Mouse (Mus musculus): ENCODE measurements around the gene Afg1l. TPM values are rescaled to one million over a fixed set of nuclear protein-coding genes. Genes with fewer than 3 reads are reported as not detected.

Gene Afg1l
- polyA plus RNA-seq, 1 experiment from 2014 or later = 5.1 TPM

- no peak for ATAC-seq
- no peak for DNase-seq (ENCODE audit: low spot score)
- Histone ChIP-seq H3K4me1 (ENCODE audit: control insufficient read depth, insufficient read depth, low read length) (no peaks in the 10 kb centered on the region), H3K4me2 (ENCODE audit: low read length) (no peak overlapping the region), H3K9me3 (replicated peaks; ENCODE audit: control insufficient read depth, low read length) (no peaks in the 10 kb centered on the region), H3K27me3 (replicated peaks; ENCODE audit: control insufficient read depth, insufficient read depth, low read length) (no peaks in the 10 kb centered on the region), H3K4me3 (ENCODE audit: low read depth, low read length) (no peak overlapping the region), H3K27ac (ENCODE audit: low read depth, low read length) (no peak overlapping the region), H3K36me3 (ENCODE audit: control insufficient read depth, insufficient read depth, low read length) (no peaks in the 10 kb centered on the region), H3K9ac (ENCODE audit: low read length) (no peak overlapping the region)
- WGBS = 56% methylated on average over 1 of the region's 1 CpGs
Observed at GRCm38 (mm10) chr10:42491158-42491557, 12.8 kb upstream of the Afg1l start.

DNA sequence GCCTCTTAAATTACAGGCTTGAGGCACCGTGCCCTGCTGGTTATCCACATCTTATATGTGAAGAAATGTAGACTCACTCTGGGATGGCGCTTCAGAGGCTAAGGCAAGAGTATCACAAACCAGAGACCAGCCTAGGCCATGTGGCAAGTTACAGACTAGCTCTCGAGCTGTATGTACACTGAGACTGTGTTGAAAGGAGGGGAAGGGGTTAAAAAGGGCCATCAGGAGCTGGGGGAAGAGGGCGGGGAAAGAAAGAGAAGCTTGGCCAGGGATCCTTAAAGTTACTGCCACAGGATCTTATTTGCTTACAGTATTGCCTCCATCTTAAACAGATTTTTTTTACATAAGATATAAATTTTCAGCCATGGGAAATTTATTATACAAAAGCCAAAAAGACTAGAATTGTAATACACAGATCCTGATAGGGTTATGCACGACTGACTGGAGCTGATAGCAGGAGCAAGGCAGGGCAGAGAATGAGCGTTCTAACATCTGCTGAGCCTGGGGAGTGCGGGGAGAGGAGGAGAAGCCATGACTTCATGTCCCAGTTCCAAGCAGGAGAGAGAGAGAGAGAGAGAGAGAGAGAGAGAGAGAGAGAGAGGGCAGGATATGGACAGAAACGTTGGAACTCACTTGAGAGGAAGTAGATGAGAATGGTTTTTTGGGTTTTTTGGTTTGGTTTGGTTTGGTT is 10.4 kb upstream of the Afg1l start:
- no peak overlapping the region for H3K4me3 ChIP-seq (ENCODE audit: low read depth, low read length)
- no peaks in the 10 kb centered on the region for H3K36me3 ChIP-seq (ENCODE audit: control insufficient read depth, insufficient read depth, low read length)
- ATAC-seq (no peak), DNase-seq (ENCODE audit: low spot score) (no peak)
- H3K4me1 ChIP-seq (ENCODE audit: control insufficient read depth, insufficient read depth, low read length) = no peaks in the 10 kb centered on the region
- no peak overlapping the region for H3K9ac ChIP-seq (ENCODE audit: low read length)
- no peak overlapping the region for H3K27ac ChIP-seq (ENCODE audit: low read depth, low read length)
- no peaks in the 10 kb centered on the region for H3K27me3 ChIP-seq (replicated peaks; ENCODE audit: control insufficient read depth, insufficient read depth, low read length)
- H3K4me2 ChIP-seq (ENCODE audit: low read length) = no peak overlapping the region
- 36% methylated on average over 8 of the region's 8 CpGs for WGBS
- no peaks in the 10 kb centered on the region for H3K9me3 ChIP-seq (replicated peaks; ENCODE audit: control insufficient read depth, low read length)

DNA sequence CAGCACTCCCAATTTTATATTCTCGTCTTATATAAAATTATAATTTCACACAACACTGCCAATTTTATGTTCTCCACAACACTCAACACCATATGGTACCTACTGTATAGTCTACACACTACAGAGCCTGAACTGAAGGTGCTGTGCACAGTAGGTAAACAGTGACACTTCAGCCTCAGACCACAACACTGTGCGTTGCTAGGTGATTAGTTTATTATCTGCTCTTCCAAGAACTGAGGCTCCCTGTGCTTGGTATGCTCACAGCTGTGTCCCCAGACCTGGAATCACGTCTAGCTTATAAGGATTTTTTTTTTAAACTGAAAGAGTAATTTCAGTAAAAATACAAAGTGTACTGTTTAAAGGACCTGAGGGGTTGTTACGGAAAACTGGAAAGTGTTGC is 2.4 kb upstream of the Afg1l start:
- H3K27ac ChIP-seq (ENCODE audit: low read depth, low read length) = no peak overlapping the region
- no peak overlapping the region for H3K4me3 ChIP-seq (ENCODE audit: low read depth, low read length)

GRCm38 (mm10) chr10:42477550-42478340 is 620 bp downstream of the Afg1l start:
- H3K36me3 ChIP-seq (ENCODE audit: control insufficient read depth, insufficient read depth, low read length) = no peaks in the 10 kb centered on the region
- no peaks in the 10 kb centered on the region for H3K9me3 ChIP-seq (replicated peaks; ENCODE audit: control insufficient read depth, low read length)
- peak overlapping the region; percentile 79 for H3K9ac ChIP-seq (ENCODE audit: low read length)
- ATAC-seq = peak; percentile 50
- peak overlapping the region; percentile 65 for H3K4me3 ChIP-seq (ENCODE audit: low read depth, low read length)
- DNase-seq (ENCODE audit: low spot score) = no peak
- no peaks in the 10 kb centered on the region for H3K27me3 ChIP-seq (replicated peaks; ENCODE audit: control insufficient read depth, insufficient read depth, low read length)
- H3K27ac ChIP-seq (ENCODE audit: low read depth, low read length) = peak overlapping the region; percentile 67
- H3K4me2 ChIP-seq (ENCODE audit: low read length) = peak overlapping the region; percentile 68
- 11% methylated on average over 25 of the region's 25 CpGs for WGBS
- peaks cover 7% of the 10 kb centered on the region; the same call in 1 of the 2 replicates for H3K4me1 ChIP-seq (ENCODE audit: control insufficient read depth, insufficient read depth, low read length)

More for the DNA sequence above, 2.4 kb upstream of the Afg1l start:
- Histone ChIP-seq H3K4me2 (ENCODE audit: low read length) (no peak overlapping the region), H3K9me3 (replicated peaks; ENCODE audit: control insufficient read depth, low read length) (no peaks in the 10 kb centered on the region), H3K27me3 (replicated peaks; ENCODE audit: control insufficient read depth, insufficient read depth, low read length) (no peaks in the 10 kb centered on the region), H3K9ac (ENCODE audit: low read length) (no peak overlapping the region), H3K4me1 (ENCODE audit: control insufficient read depth, insufficient read depth, low read length) (peaks cover 7% of the 10 kb centered on the region; the same call in 1 of the 2 replicates), H3K36me3 (ENCODE audit: control insufficient read depth, insufficient read depth, low read length) (no peaks in the 10 kb centered on the region)
- ATAC-seq (no peak), DNase-seq (ENCODE audit: low spot score) (no peak)
- WGBS = 82% methylated on average over 4 of the region's 4 CpGs

- H3K4me2 ChIP-seq (ENCODE audit: low read length) = no peak overlapping the region
Observed at GRCm38 (mm10) chr10:42476774-42477475, 1.4 kb downstream of the Afg1l start.

GRCm38 (mm10) chr10:42474946-42475514 is 3.3 kb downstream of the Afg1l start:
- no peak overlapping the region for H3K9ac ChIP-seq (ENCODE audit: low read length)
- DNase-seq (ENCODE audit: low spot score) (no peak), ATAC-seq (no peak)
- no peak overlapping the region for H3K4me2 ChIP-seq (ENCODE audit: low read length)
- H3K4me1 ChIP-seq (ENCODE audit: control insufficient read depth, insufficient read depth, low read length) = peaks cover 7% of the 10 kb centered on the region; the same call in 1 of the 2 replicates
- no peak overlapping the region for H3K27ac ChIP-seq (ENCODE audit: low read depth, low read length)
- H3K9me3 ChIP-seq (replicated peaks; ENCODE audit: control insufficient read depth, low read length) = no peaks in the 10 kb centered on the region
- WGBS = 80% methylated on average over 6 of the region's 6 CpGs
- no peak overlapping the region for H3K4me3 ChIP-seq (ENCODE audit: low read depth, low read length)
- H3K36me3 ChIP-seq (ENCODE audit: control insufficient read depth, insufficient read depth, low read length) = no peaks in the 10 kb centered on the region
- H3K27me3 ChIP-seq (replicated peaks; ENCODE audit: control insufficient read depth, insufficient read depth, low read length) = no peaks in the 10 kb centered on the region

More at GRCm38 (mm10) chr10:42476774-42477475, 1.4 kb downstream of the Afg1l start:
- H3K27me3 ChIP-seq (replicated peaks; ENCODE audit: control insufficient read depth, insufficient read depth, low read length) = no peaks in the 10 kb centered on the region
- no peaks in the 10 kb centered on the region for H3K36me3 ChIP-seq (ENCODE audit: control insufficient read depth, insufficient read depth, low read length)
- 96% methylated on average over 10 of the region's 10 CpGs for WGBS
- H3K9me3 ChIP-seq (replicated peaks; ENCODE audit: control insufficient read depth, low read length) = no peaks in the 10 kb centered on the region
- DNase-seq (ENCODE audit: low spot score) (no peak), ATAC-seq (no peak)
- no peak overlapping the region for H3K27ac ChIP-seq (ENCODE audit: low read depth, low read length)
- H3K9ac ChIP-seq (ENCODE audit: low read length) = no peak overlapping the region
- peaks cover 7% of the 10 kb centered on the region; the same call in 1 of the 2 replicates for H3K4me1 ChIP-seq (ENCODE audit: control insufficient read depth, insufficient read depth, low read length)
- no peak overlapping the region for H3K4me3 ChIP-seq (ENCODE audit: low read depth, low read length)

- 78% methylated on average over 14 of the region's 14 CpGs for WGBS
- Histone ChIP-seq H3K9ac (ENCODE audit: low read length) (no peak overlapping the region), H3K27me3 (replicated peaks; ENCODE audit: control insufficient read depth, insufficient read depth, low read length) (no peaks in the 10 kb centered on the region), H3K4me3 (ENCODE audit: low read depth, low read length) (no peak overlapping the region), H3K4me1 (ENCODE audit: control insufficient read depth, insufficient read depth, low read length) (no peaks in the 10 kb centered on the region), H3K36me3 (ENCODE audit: control insufficient read depth, insufficient read depth, low read length) (no peaks in the 10 kb centered on the region), H3K27ac (ENCODE audit: low read depth, low read length) (no peak overlapping the region), H3K4me2 (ENCODE audit: low read length) (no peak overlapping the region), H3K9me3 (replicated peaks; ENCODE audit: control insufficient read depth, low read length) (no peaks in the 10 kb centered on the region)
- no peak for ATAC-seq
- DNase-seq (ENCODE audit: low spot score) = no peak
Observed at GRCm38 (mm10) chr10:42464805-42465204, 13.6 kb downstream of the Afg1l start.

- H3K9me3 ChIP-seq (replicated peaks; ENCODE audit: control insufficient read depth, low read length) = no peaks in the 10 kb centered on the region; the same call in 1 of the 2 replicates
- no peak overlapping the region for H3K4me3 ChIP-seq (ENCODE audit: low read depth, low read length)
- no peak overlapping the region for H3K4me2 ChIP-seq (ENCODE audit: low read length)
- H3K27ac ChIP-seq (ENCODE audit: low read depth, low read length) = no peak overlapping the region
- ATAC-seq (no peak), DNase-seq (ENCODE audit: low spot score) (no peak)
- H3K27me3 ChIP-seq (replicated peaks; ENCODE audit: control insufficient read depth, insufficient read depth, low read length) = no peaks in the 10 kb centered on the region
- H3K36me3 ChIP-seq (ENCODE audit: control insufficient read depth, insufficient read depth, low read length) = 0 out of 2 replicates have a peak, but pooled peaks cover 2% of the 10 kb centered on the region
- 58% methylated on average over 5 of the region's 5 CpGs for WGBS
- no peaks in the 10 kb centered on the region for H3K4me1 ChIP-seq (ENCODE audit: control insufficient read depth, insufficient read depth, low read length)
- no peak overlapping the region for H3K9ac ChIP-seq (ENCODE audit: low read length)
Observed at GRCm38 (mm10) chr10:42464224-42464623, 14.1 kb downstream of the Afg1l start.
